Mouse (Mus musculus): ENCODE measurements around the gene Numbl. TPM values are rescaled to one million over a fixed set of nuclear protein-coding genes. Genes with fewer than 3 reads are reported as not detected.

The Numbl gene
- total and polyA plus RNA-seq, 3 experiments = 3.7 to 9.7 (median 6.1) TPM

GRCm38 (mm10) chr7:27331541-27331851, 73.3 kb downstream of the Numbl start:
- H3K9ac ChIP-seq (ENCODE audit: low read depth, low read length) = peak overlapping the region; percentile 56

More at GRCm38 (mm10) chr7:27331541-27331851, 73.3 kb downstream of the Numbl start:
- Histone ChIP-seq H3K27ac (peak overlapping the region; percentile 96), H3K27me3 (ENCODE audit: control insufficient read depth, insufficient read depth, low read length) (0 out of 2 replicates have a peak, but pooled peaks cover 3% of the 10 kb centered on the region), H3K4me1 (ENCODE audit: control insufficient read depth, insufficient read depth, low read length) (peaks cover 16% of the 10 kb centered on the region), H3K79me2 (replicated peaks; ENCODE audit: control insufficient read depth, insufficient read depth, low read length) (no peaks in the 10 kb centered on the region), H3K36me3 (ENCODE audit: control insufficient read depth, insufficient read depth, low read length) (peaks cover 7% of the 10 kb centered on the region), H3K4me3 (peak overlapping the region; percentile 78)
- intact Hi-C loops (cut with DNase I) = loop anchor here (5.0 kb wide), 3 partner anchors 39 to 261 kb away; partner anchors contain the start of gene Akt2
- no peak for DNase-seq
- no peak for TF ChIP-seq CTCF (IDR thresholded peaks at IDR 0.05)
- TF ChIP-seq POLR2A (IDR thresholded peaks at IDR 0.05; ENCODE audit: insufficient read depth, low read depth, low read length) = no peak
- TF ChIP-seq EP300 (IDR thresholded peaks at IDR 0.05; ENCODE audit: insufficient read depth, low read depth, low read length) = no peak
- WGBS = 2% methylated on average over 8 of the region's 8 CpGs

Other genes with a start within 250 kb of the Numbl start
- gene Cyp2a12, start 229.4 kb upstream of the Numbl start, total RNA-seq (2021) = not detected
- 0.38 TPM in 1 of 2 replicates, not detected in the other for gene Cyp2a12, start 229.4 kb upstream of the Numbl start, polyA plus RNA-seq (2012; rRNA removed)
- under 1 TPM; 0.60 to 0.93 TPM for gene Cyp2f2, start 138.5 kb upstream of the Numbl start, total RNA-seq (2021)
- 0.94 and 220 TPM in 2 replicates for gene Cyp2f2, start 138.5 kb upstream of the Numbl start, polyA plus RNA-seq (2012; rRNA removed)
- gene Cyp2t4, start 104.7 kb upstream of the Numbl start, total RNA-seq (2021) = not detected
- gene Cyp2t4, start 104.7 kb upstream of the Numbl start, polyA plus RNA-seq (2012; rRNA removed) = not detected in 2 replicates
- 10 to 100 TPM; 51.8 to 64.4 TPM for gene Egln2, start 91.6 kb upstream of the Numbl start, total RNA-seq (2021)
- gene Egln2, start 91.6 kb upstream of the Numbl start, polyA plus RNA-seq (2012; rRNA removed) = 52.4 and 57.7 TPM in 2 replicates
- gene Rab4b, start 79.5 kb upstream of the Numbl start, total RNA-seq (2021) = 10 to 100 TPM; 11.0 TPM
- 22.4 and 23.1 TPM in 2 replicates for gene Rab4b, start 79.5 kb upstream of the Numbl start, polyA plus RNA-seq (2012; rRNA removed)
- under 1 TPM in 1 of 2 experiments, not detected in 1; 0.16 TPM for gene Gm21983, start 77.3 kb upstream of the Numbl start, total RNA-seq (2021)
- not detected in 2 replicates for gene Gm21983, start 77.3 kb upstream of the Numbl start, polyA plus RNA-seq (2012; rRNA removed)
- gene Mia, start 77.3 kb upstream of the Numbl start, total RNA-seq (2021) = under 1 TPM in 1 of 2 experiments, not detected in 1; 0.39 TPM
- gene Mia, start 77.3 kb upstream of the Numbl start, polyA plus RNA-seq (2012; rRNA removed) = 0.50 and 0.78 TPM in 2 replicates
- 10 to 100 TPM; 14.2 TPM for gene BC024978, start 62.7 kb upstream of the Numbl start, total RNA-seq (2021)
- 11.3 and 13.9 TPM in 2 replicates for gene BC024978, start 62.7 kb upstream of the Numbl start, polyA plus RNA-seq (2012; rRNA removed)
- 10 to 100 TPM; 40.6 to 41.3 TPM for gene Snrpa, start 62.2 kb upstream of the Numbl start, total RNA-seq (2021)
- 85.0 and 87.1 TPM in 2 replicates for gene Snrpa, start 62.2 kb upstream of the Numbl start, polyA plus RNA-seq (2012; rRNA removed)
- gene Itpkc, start 29.8 kb upstream of the Numbl start, total RNA-seq (2021) = 1 to 10 TPM; 4.2 to 4.8 TPM
- 4.2 and 4.4 TPM in 2 replicates for gene Itpkc, start 29.8 kb upstream of the Numbl start, polyA plus RNA-seq (2012; rRNA removed)
- 1 to 10 TPM; 7.5 to 8.3 TPM for gene Coq8b, start 25.4 kb upstream of the Numbl start, total RNA-seq (2021)
- gene Coq8b, start 25.4 kb upstream of the Numbl start, polyA plus RNA-seq (2012; rRNA removed) = 11.6 and 19.4 TPM in 2 replicates
- 100 to 1,000 TPM; 187 to 221 TPM for gene Ltbp4, start 79.3 kb downstream of the Numbl start, total RNA-seq (2021)
- gene Ltbp4, start 79.3 kb downstream of the Numbl start, polyA plus RNA-seq (2012; rRNA removed) = 349 and 374 TPM in 2 replicates
- 1 to 10 TPM; 4.6 to 7.1 TPM for gene Shkbp1, start 97.6 kb downstream of the Numbl start, total RNA-seq (2021)
- gene Shkbp1, start 97.6 kb downstream of the Numbl start, polyA plus RNA-seq (2012; rRNA removed) = 17.3 and 20.2 TPM in 2 replicates
- under 1 TPM in 1 of 2 experiments, not detected in 1; 0.52 TPM for gene Gm20479, start 99.0 kb downstream of the Numbl start, total RNA-seq (2021)
- gene Gm20479, start 99.0 kb downstream of the Numbl start, polyA plus RNA-seq (2012; rRNA removed) = not detected in 2 replicates
- gene Sptbn4, start 189.3 kb downstream of the Numbl start, total RNA-seq (2021) = under 1 TPM; 0.18 to 0.20 TPM
- 0.23 and 0.44 TPM in 2 replicates for gene Sptbn4, start 189.3 kb downstream of the Numbl start, polyA plus RNA-seq (2012; rRNA removed)
- gene Blvrb, start 189.5 kb downstream of the Numbl start, total RNA-seq (2021) = 10 to 100 TPM; 29.9 to 31.7 TPM
- gene Blvrb, start 189.5 kb downstream of the Numbl start, polyA plus RNA-seq (2012; rRNA removed) = 41.7 and 46.2 TPM in 2 replicates
- gene Sertad3, start 215.3 kb downstream of the Numbl start, total RNA-seq (2021) = 1 to 10 TPM; 3.5 to 6.2 TPM
- 6.9 TPM in 2 replicates for gene Sertad3, start 215.3 kb downstream of the Numbl start, polyA plus RNA-seq (2012; rRNA removed)
- gene Sertad1, start 228.5 kb downstream of the Numbl start, total RNA-seq (2021) = 10 to 100 TPM in 1 of 2 experiments, 1 to 10 TPM in 1; 7.6 to 10.2 TPM
- gene Sertad1, start 228.5 kb downstream of the Numbl start, polyA plus RNA-seq (2012; rRNA removed) = 12.2 and 14.0 TPM in 2 replicates
- gene Prx, start 240.9 kb downstream of the Numbl start, total RNA-seq (2021) = under 1 TPM; 0.59 to 0.81 TPM
- gene Prx, start 240.9 kb downstream of the Numbl start, polyA plus RNA-seq (2012; rRNA removed) = 0.59 and 0.61 TPM in 2 replicates